Mouse (Mus musculus) thymus, adult 2 months (tissue): ENCODE data around the gene Pde10a. TPM values are rescaled to one million over a fixed set of nuclear protein-coding genes. Genes with fewer than 3 reads are reported as not detected.

ENCODE experiments used
- DNase-seq: peaks from one replicate; pipeline ENCODE4 v3.0.0; 2021
- H3K27ac ChIP-seq: fragments of 200-500 bp; 2 replicates; pipeline ENCODE4 v1.5.1; 2012; ENCODE audit warnings: low read length, control low read depth; ENCODE audit not compliant: control insufficient read depth, insufficient read depth
- H3K27me3 ChIP-seq: fragments of 200-500 bp; 2 replicates; pipeline ENCODE4 v1.6.1; 2012; ENCODE audit warnings: mild to moderate bottlenecking, low read length, moderate library complexity, mixed read lengths; ENCODE audit not compliant: control insufficient read depth, insufficient read depth
- H3K36me3 ChIP-seq: fragments of 200-500 bp; 2 replicates; pipeline ENCODE4 v1.6.1; 2012; ENCODE audit warnings: mild to moderate bottlenecking, low read length, moderate library complexity; ENCODE audit not compliant: control insufficient read depth, insufficient read depth
- H3K4me1 ChIP-seq: fragments of 200-500 bp; replicated peaks from 2 replicates; pipeline ENCODE4 v1.6.1; 2012; ENCODE audit warnings: low read length; ENCODE audit not compliant: control insufficient read depth, insufficient read depth
- H3K4me3 ChIP-seq: fragments of 200-500 bp; 2 replicates; pipeline ENCODE4 v1.5.1; 2012; ENCODE audit warnings: mild to moderate bottlenecking, low read length, control low read depth, moderate library complexity; ENCODE audit not compliant: control insufficient read depth, insufficient read depth
- CTCF ChIP-seq: fragments of 200-500 bp; IDR thresholded peaks from 2 replicates; pipeline ENCODE4 v1.5.1; 2012; ENCODE audit warnings: mild to moderate bottlenecking, control low read depth, low read length, moderate library complexity, borderline replicate concordance; ENCODE audit not compliant: control insufficient read depth, poor library complexity, insufficient read depth; ENCODE audit errors: extremely low read depth
- POLR2A ChIP-seq: fragments of 200-500 bp; IDR thresholded peaks from 2 replicates; pipeline ENCODE4 v1.6.1; 2012; ENCODE audit warnings: mild to moderate bottlenecking, low read length, control low read depth, moderate library complexity; ENCODE audit not compliant: control insufficient read depth, poor library complexity, insufficient read depth; ENCODE audit errors: extremely low read depth
- WGBS: fragments of 180-500 bp; shearing (Covaris S2); methylation state at CpG from one replicate; pipeline ENCODE4 v1.1.7; 2018; 5-methylcytosine and 5-hydroxymethylcytosine counted together
- polyA plus RNA-seq: library from polyadenylated mRNA; depleted of rRNA; stranded (reverse); fragments of >200 nt; gene quantifications from 2 replicates; pipeline ENCODE4 v1.2.3, GENCODE M21; 2012

Pde10a gene
- polyA plus RNA-seq, 1 experiment = 4.8 TPM

- peaks cover 18% of the 10 kb centered on the region for H3K4me1 ChIP-seq
These were observed 347.4 kb downstream of the Pde10a start for GRCm38 (mm10) chr17:8872611-8873010.

GRCm38 (mm10) chr17:8878056-8878455 lies 352.9 kb downstream of the Pde10a start:
- Histone ChIP-seq H3K27ac (no peak overlapping the region), H3K27me3 (no peaks in the 10 kb centered on the region), H3K36me3 (no peaks in the 10 kb centered on the region), H3K4me1 (no peaks in the 10 kb centered on the region), H3K4me3 (no peak overlapping the region)
- TF ChIP-seq POLR2A (no peak), CTCF (no peak)
- 97% methylated on average over 1 of the region's 1 CpGs for WGBS
- DNase-seq = no peak

More at GRCm38 (mm10) chr17:8872611-8873010, 347.4 kb downstream of the Pde10a start:
- Histone ChIP-seq H3K36me3 (no peaks in the 10 kb centered on the region), H3K27ac (no peak overlapping the region), H3K4me3 (no peak overlapping the region), H3K27me3 (no peaks in the 10 kb centered on the region)
- WGBS = 81% methylated on average over 8 of the region's 8 CpGs
- TF ChIP-seq CTCF (no peak), POLR2A (no peak)
- DNase-seq = no peak

- no peak for DNase-seq
- Histone ChIP-seq H3K4me1 (no peaks in the 10 kb centered on the region), H3K27me3 (no peaks in the 10 kb centered on the region), H3K36me3 (no peaks in the 10 kb centered on the region), H3K27ac (no peak overlapping the region), H3K4me3 (no peak overlapping the region)
- WGBS = 92% methylated on average over 6 of the region's 6 CpGs
- TF ChIP-seq CTCF (no peak), POLR2A (no peak)
These were observed 356.5 kb downstream of the Pde10a start for GRCm38 (mm10) chr17:8881711-8882110.

GRCm38 (mm10) chr17:8884691-8885090 lies 359.5 kb downstream of the Pde10a start:
- no peak overlapping the region for H3K4me3 ChIP-seq
- H3K4me1 ChIP-seq = no peaks in the 10 kb centered on the region
- WGBS = 97% methylated on average over 5 of the region's 5 CpGs
- no peak for TF ChIP-seq POLR2A
- no peak for TF ChIP-seq CTCF
- no peak for DNase-seq
- no peaks in the 10 kb centered on the region for H3K27me3 ChIP-seq
- no peaks in the 10 kb centered on the region for H3K36me3 ChIP-seq
- no peak overlapping the region for H3K27ac ChIP-seq

- H3K4me3 ChIP-seq = no peak overlapping the region
- H3K36me3 ChIP-seq = no peaks in the 10 kb centered on the region
- H3K4me1 ChIP-seq = no peaks in the 10 kb centered on the region
- DNase-seq = no peak
- H3K27me3 ChIP-seq = no peaks in the 10 kb centered on the region
- no peak overlapping the region for H3K27ac ChIP-seq
- 95% methylated on average over 6 of the region's 6 CpGs for WGBS
- no peak for TF ChIP-seq CTCF
- TF ChIP-seq POLR2A = no peak
These were observed 360.7 kb downstream of the Pde10a start for GRCm38 (mm10) chr17:8885830-8886229.

DNA sequence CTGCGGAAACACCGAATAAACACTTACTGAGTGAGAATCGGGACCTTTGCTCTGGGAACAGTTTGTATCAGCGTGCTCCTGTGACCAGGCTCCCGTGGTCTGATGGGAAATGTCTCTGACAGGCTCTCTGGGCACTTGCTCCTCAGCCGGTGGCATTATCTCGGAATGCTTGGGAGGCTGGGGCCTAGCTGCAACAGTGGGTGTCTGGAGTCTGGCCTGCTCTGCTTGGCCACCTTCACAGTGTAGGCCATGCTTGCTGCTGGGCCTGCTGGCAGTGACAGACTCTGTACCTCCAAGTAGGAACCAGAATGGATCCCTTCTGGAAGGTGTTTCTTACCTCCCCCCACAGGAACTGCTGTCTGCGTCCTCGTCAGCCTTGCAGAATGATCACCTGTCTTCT lies 362.9 kb downstream of the Pde10a start:
- no peak for TF ChIP-seq POLR2A
- no peak for TF ChIP-seq CTCF
- H3K4me3 ChIP-seq = no peak overlapping the region
- H3K36me3 ChIP-seq = no peaks in the 10 kb centered on the region
- no peaks in the 10 kb centered on the region for H3K27me3 ChIP-seq
- no peak for DNase-seq
- H3K4me1 ChIP-seq = no peaks in the 10 kb centered on the region
- H3K27ac ChIP-seq = no peak overlapping the region
- 95% methylated on average over 9 of the region's 9 CpGs for WGBS

- Histone ChIP-seq H3K27ac (no peak overlapping the region), H3K27me3 (no peaks in the 10 kb centered on the region), H3K4me1 (no peaks in the 10 kb centered on the region), H3K4me3 (no peak overlapping the region), H3K36me3 (no peaks in the 10 kb centered on the region)
- 87% methylated on average over 5 of the region's 5 CpGs for WGBS
- DNase-seq = no peak
- no peak for TF ChIP-seq CTCF
These were observed 363.5 kb downstream of the Pde10a start for GRCm38 (mm10) chr17:8888639-8889038.
